Mouse (Mus musculus): ENCODE results near the gene Epb41l5.

Gene Epb41l5

DNA sequence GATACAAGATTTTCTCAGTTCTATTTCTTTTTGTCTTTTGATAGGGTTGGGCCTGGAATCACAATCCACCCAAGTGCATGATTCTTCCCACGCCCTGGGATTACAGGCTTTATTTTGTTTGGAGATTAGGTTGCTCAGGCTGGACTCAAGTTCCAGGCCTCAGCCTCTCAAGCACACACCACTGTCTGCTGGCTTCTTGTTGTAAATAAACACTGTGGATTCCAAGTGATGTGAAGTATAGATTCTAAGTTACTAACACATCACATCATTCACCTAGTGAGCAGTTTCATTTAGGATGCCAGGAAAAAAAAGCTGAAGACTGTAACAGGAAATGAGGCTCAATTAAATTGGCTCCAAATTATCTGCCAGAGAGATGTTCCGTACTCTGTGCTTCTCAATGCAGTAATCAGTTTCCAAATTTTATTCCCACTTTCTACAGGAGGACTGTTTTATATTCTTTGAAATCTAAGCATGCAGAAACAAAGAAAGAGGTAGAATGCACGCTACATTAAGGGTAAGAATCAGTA is 51.8 kb downstream of the Epb41l5 start:
- DNase-seq (ENCODE audit: low spot score in 2 of 2), result no peak

DNA sequence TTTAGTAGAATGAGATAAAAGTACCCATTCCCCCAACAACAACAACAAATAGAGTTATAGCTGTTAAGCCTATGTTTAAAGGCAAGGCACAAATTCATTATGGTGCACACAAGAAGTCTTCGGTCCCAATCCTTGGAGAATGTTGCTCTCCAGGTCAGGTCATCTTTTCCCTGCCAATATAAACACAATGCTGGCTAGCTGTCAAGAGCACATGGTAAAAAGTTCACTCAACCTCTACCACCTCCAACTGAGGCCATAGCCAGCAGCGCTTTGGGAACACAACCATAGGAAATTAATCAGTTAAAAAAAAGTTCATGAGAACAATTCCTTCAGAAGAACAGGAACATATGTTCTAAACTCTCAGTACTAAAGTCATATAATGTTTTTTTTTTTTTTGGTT is 58.8 kb downstream of the Epb41l5 start:
- DNase-seq (ENCODE audit: low spot score in 2 of 2), result no peak

- no peak for DNase-seq (ENCODE audit: low spot score in 2 of 2)
Measured at GRCm38 (mm10) chr1:119584974-119585373, 63.8 kb downstream of the Epb41l5 start.

GRCm38 (mm10) chr1:119570134-119570533 is 78.7 kb downstream of the Epb41l5 start:
- DNase-seq (ENCODE audit: low spot score in 2 of 2), result no peak

- DNase-seq (ENCODE audit: low spot score in 2 of 2), result no peak
Measured at GRCm38 (mm10) chr1:119565531-119565930, 83.3 kb downstream of the Epb41l5 start.

DNA sequence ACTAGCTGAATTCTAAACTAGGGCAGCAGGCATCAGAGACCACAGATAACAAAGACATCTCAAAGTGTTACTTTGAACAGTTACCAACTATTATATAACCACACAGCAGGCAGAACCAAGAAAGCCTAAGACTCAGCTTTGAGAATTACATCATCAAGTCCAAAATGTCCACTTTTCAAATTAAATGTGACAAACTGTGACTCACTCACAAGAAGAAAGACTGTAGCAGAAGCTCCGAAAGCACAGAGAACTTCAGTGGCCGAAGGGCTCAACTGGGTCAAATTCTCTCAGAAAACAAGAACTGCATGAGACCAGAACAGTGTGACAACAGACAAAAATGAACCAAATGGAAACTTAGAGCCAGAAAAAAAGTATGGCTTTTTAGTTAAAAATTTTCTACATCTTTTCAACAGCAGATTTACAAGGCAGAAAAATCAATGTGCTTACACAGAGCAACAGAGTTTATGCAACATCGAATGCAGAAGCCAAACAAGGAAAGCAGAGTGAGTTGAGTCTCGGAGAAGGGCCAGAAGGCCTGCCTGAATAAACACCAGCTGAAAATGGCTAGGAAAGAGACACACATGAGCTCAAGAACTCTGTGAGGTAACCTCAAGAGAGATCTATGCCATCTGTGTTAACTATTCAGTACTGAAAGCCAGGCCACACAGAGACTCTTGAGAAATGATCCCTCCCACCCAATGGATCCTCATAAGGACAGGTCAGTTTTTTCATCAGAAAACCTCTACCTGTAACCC is 91.0 kb downstream of the Epb41l5 start:
- DNase-seq (ENCODE audit: low spot score in 2 of 2), result no peak

DNA sequence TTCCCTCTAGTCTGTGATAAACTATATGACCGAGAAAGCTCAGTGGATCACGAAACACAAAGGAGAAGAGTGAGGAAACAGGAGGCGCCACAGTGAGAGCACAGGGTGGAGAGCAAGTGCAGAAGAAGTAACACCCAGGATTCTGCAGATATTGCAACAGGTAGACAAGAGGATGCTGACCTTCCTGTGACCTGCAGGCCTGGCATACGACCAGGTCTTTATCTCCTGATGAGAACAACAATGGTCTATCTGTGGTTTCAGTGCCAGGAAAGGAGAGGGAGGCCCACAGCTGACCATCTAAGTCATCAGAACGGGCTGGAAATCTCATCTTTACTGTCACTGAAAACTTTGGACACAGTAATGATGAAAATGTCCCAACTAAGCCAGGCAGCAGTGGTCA is 93.1 kb downstream of the Epb41l5 start:
- no peak for DNase-seq (ENCODE audit: low spot score in 2 of 2)

DNA sequence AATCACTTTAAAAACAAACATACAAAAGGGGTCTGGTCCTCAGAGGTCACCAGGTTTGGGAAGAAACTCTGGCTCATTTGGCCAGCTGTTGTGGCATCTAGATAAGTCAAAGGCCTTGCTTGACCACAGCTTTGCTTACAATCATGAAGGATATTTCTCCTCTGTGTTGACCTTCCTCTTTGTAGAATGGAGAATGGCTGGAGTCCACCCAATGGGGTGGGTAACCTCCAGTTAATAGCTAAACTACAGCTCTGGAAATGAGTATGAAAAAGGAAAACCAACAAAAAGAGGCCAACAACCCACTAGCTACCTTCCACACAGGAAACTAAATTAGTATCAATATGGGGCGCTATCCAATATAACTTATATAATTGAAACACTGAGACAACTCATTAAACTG is 97.1 kb downstream of the Epb41l5 start:
- DNase-seq (ENCODE audit: low spot score in 2 of 2), result no peak

- no peak for DNase-seq (ENCODE audit: low spot score in 2 of 2)
Measured at GRCm38 (mm10) chr1:119550064-119550463, 98.7 kb downstream of the Epb41l5 start.

DNA sequence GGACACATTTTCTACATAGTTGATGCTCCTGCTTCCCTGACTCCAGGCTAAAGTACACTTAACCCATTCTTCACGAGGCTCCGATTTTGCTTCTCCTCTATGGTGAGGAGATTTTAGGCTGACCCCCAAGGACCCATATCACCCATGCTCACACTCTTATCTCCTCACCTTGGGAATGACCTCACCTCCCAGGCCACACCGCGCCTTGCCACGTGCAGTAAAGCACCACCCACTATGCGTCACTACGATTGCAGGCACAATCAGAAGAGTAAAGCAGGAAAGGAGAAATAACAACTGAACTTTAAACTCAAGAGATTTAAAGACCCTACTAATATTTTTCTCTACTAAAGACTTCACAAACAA is 99.5 kb downstream of the Epb41l5 start:
- no peak for DNase-seq (ENCODE audit: low spot score in 2 of 2)

- DNase-seq (ENCODE audit: low spot score in 2 of 2), result peak; percentile 56 to 78
Measured at GRCm38 (mm10) chr1:119548668-119549326, 100.0 kb downstream of the Epb41l5 start.

GRCm38 (mm10) chr1:119546490-119546889 is 102.3 kb downstream of the Epb41l5 start:
- DNase-seq (ENCODE audit: low spot score in 2 of 2), result no peak

DNA sequence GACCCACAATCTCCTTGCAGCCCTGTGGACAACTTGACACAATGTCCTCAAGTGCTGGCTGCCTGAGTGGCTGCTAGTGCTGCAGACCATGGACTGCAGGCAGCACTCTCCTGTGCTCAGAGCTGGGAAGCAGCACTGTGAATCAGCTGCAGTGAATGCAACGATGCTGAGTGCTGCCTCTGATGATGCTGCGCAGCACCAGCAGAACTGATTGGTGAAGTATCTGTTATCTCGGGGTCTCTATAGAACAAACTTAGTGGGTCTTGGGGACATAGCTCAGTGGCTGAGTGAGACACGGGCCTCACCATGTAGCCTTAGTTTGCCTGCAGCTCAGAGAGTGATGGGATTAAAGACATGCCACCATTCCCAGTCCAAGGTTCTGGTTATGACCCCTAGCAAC is 103.1 kb downstream of the Epb41l5 start:
- no peak for DNase-seq (ENCODE audit: low spot score in 2 of 2)

DNA sequence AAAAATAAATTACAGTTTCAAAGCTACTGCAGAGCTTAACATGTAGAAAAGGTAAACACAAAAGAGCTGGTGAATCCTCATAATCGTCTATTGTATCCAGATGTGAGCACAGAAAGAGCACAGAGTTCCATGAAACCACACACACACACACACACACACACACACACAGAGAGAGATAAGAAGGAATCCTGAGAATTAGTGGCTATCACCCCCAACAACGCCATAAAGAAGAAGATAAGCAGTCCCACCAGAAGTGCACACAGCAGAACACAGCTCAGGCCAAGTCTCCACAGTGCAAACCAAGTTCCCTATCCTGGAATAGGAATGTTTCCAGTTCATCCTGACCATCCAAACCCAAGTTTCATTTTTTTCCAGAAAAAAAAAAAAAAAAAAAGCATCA is 103.6 kb downstream of the Epb41l5 start:
- no peak for DNase-seq (ENCODE audit: low spot score in 2 of 2)

DNA sequence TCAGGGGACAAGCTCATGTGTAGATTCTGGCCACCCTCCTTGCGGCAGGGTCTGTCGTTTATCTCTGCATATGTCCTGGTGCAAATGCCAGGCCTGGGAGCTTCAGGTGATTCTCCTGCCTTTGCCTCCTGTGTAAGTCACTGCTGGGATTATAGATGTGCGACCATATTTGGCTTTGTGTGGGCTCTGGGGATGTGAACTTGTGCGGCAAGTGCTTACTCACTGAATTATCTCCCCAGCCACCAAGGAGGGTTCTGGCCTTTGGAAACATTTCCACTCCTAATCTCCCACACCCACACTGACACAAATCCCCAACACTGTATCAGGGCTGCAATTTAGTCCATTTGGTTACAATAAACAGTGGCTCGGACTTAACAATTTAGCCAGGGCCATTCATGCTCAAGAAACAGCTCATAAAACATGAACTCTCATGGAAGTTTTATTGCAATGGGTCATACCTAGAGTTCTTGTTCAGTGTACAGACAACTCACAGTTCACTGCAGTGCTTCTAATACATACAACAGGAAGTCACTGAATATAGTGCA is 104.1 kb downstream of the Epb41l5 start:
- no peak for DNase-seq (ENCODE audit: low spot score in 2 of 2)

DNA sequence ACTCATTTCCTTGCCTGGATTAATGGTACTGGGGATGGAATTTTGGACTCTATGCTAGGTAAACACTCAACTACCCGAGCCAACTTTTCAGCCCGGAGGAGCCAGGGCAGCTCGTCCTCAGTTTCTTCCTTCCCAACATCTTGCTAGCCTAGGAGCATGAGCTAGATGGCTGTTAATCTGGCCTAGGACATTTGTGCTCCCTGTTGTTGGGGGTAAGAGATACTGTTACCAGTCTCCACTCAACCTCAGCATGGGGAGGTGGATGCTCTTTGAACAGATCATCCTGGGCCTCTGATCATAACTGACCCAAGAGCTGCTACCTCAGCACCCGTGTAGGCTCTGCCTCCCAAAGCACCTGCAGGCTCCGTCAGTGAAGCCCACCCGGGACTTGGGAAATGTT is 105.5 kb downstream of the Epb41l5 start:
- DNase-seq (ENCODE audit: low spot score in 2 of 2), result no peak

DNA sequence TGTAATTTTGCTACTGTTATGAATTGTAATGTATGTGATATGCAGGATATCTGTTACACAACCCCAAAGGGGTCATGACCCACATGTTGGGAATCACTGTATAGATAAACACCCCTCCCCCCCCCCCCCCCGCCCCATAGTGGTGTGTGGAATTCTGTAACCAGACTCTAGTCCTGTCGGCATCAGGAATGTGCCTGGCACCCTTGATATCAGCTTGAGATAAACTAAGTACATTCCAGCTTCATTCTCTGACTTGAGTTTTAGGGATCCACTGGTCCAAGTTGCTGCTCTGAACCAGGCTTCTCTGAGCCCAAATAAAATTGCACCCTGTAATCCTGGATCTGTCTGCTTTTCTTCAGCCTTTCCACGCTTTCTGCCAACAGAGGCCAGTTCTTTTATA is 107.2 kb downstream of the Epb41l5 start:
- DNase-seq (ENCODE audit: low spot score in 2 of 2), result no peak

DNA sequence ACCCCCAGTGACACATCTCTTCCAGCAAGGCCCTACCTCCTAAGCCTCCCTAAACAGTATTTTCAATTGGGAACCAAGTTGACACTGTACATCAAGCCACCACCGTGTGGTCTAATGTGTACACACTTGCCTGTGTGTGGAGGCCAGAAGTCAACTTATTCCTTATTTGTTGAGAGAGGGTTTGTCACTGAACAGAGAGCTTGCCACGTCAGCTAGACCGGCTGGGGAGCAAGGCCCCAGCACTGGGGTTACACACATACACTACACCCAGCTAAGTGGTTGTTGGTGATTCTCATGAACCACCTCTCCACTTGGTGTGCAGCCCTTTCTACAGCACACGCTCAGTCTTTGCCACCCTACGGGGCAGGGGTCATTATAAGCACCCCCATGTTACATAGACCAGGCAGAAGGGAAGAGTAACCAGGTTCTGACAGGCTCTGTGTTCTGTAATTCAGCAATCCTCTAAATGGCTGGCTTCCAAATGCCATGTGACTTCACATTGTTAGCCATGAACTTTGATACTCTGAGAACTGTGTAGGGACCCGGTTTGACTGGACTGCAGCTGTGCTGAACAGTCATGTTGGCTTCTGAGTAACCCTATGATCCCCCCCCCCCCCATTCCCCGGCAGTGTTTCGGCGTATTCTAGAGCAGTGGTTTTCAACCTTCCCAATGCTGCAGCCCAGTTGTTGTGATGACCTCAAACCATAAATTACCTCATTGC is 107.8 kb downstream of the Epb41l5 start:
- DNase-seq (ENCODE audit: low spot score in 2 of 2), result no peak

- DNase-seq (ENCODE audit: low spot score in 2 of 2), result no peak
Measured at GRCm38 (mm10) chr1:119539252-119539651, 109.5 kb downstream of the Epb41l5 start.

DNA sequence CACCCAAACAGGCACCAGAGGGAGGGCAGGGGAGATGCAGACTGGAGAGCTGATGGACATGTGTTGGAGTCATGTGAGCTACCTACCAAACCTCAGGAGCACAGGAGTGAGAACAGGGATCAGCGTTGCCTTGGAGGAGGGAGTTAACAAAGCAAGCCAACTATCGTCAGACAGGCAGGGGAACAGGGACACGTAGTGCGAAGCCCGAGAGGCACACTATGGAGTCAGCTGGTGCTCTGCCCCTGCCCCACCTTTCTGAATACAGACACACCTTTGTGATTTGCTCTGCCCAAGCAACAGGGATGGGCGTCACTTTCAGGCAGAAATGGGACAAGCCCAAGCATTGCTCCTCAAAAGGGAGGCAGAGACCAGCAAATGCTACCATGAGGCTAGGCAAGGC is 111.1 kb downstream of the Epb41l5 start:
- DNase-seq (ENCODE audit: low spot score in 2 of 2), result no peak

GRCm38 (mm10) chr1:119536122-119536521 is 112.7 kb downstream of the Epb41l5 start:
- no peak for DNase-seq (ENCODE audit: low spot score in 2 of 2)

GRCm38 (mm10) chr1:119534341-119534740 is 114.5 kb downstream of the Epb41l5 start:
- no peak for DNase-seq (ENCODE audit: low spot score in 2 of 2)

Measured in frontal cortex, postnatal 14 days (tissue).